Mouse (Mus musculus): ENCODE measurements around the gene Sirt7. TPM values are rescaled to one million over a fixed set of nuclear protein-coding genes. Genes with fewer than 3 reads are reported as not detected.

Sirt7 gene
- polyA plus RNA-seq, 1 experiment = 107 TPM

DNA sequence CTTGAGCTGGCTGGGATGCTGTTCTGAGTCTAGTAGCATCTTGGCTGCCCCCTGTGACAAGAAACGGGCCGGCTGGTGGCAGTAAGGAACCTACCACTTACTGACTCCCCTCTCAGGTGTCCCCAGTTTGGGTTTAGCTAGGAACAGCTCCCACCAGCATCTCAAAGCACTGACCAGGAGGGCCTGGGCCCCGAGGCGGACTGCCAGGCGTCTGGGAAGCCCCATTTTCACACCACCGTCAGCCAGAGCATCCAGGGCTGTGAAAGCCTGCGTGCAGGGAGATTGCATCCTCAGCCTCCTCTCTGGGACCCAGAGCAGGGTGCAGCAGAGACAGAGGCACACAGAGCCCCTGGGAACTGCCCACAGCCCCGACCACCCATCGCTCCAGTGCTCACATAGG, 16.2 kb upstream of the Sirt7 start:
- DNase-seq (ENCODE audit: low spot score) = no peak

DNA sequence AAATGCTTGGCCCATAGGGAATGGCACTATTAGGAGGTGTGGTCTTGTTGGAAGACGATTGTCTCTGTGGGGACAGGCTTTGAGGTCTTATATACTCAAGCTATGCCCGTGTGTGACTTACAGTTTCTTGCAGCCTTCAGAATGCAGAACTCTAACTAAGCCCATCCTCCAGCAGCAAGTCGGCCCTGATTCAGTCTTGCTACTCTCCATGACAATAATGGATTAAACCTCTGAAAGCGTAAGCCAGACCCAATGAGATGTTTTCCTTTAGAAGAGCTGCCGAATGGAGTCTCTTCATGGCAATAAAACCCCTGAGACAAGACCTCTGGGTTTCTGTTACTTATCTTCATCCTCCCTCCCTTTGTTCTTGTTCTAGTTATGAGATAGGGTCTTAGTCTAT, 9.8 kb upstream of the Sirt7 start:
- no peak for DNase-seq (ENCODE audit: low spot score)

DNA sequence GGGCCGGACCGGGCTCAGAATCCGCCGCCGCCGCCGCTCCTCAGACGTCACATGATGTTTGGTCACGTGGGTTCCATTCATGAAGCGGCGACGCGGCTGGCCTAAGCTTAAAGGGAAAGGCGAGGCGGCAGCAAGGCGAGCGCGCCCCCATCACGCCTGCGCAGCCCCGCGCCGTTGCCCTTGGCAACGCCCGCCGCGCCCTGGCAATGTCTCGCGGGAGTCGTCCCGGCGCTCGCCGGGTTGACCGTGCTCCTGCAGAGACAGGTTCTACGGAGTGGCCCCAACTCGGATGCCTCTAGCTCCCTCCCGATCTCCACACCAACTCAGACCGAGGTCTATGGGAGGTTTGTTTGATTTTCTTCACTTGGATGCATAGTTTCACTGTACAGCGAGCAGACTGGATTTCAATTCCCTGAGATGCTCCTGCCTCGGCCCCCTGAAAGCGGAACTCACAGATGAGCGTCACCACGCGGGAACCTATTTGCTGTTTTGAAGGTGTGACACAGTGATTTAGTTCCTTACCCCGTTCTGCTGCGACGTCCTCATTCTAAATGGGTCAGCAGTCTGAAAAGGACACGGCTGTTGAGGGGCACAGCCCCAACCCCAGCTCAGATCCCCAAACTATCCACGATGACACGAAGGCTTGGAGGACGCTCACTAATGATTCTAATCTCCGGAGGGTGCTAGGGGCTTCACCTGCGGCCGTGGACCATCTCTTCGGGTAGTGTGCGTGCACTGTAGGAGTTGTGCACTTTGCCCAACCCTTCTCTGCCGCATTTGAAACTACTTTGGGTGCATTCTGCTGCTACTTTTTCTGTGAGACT, 8.7 kb upstream of the Sirt7 start, which contains the start of gene Mafg:
TSS of gene Mafg (minus strand) at position 81 of the 824 bp plus-strand sequence.
- peak; percentile 80 for DNase-seq (ENCODE audit: low spot score)

- DNase-seq (ENCODE audit: low spot score) = peak; percentile 72
Observed at GRCm38 (mm10) chr11:120632559-120633519, 7.8 kb upstream of the Sirt7 start.

DNA sequence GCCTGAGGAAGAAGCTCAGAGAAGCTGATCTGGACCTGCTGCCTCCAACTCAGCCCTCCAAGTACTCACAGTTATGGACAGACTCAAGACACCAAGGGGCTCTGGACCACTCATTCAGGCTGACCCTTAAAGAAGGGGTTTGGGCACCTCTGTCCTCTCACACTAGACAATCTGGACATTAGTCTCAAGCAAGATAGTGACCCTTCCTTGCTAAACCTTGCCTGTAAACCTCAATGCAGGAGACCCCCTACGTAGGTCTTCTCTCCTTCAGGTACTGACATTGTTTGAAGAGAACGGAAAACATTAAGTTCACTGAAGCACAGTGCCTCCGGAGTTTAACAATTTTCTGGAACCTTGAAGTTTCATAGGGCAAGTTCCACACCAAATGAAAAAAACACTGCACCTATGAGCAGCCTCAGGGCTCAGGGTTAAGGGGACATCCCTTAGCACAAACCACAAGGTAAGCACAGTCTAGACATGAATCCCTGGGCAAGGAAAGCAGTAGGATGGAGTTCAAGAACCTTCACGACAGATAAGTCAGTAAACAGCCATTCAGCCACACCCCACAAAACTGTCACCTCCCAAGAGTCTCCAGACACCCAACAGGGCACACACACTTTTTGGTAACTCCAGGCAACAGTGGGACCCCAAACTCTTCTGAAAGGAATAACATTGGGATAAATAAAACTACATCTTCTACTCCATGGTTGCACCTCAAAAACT, 6.8 kb upstream of the Sirt7 start:
- no peak for DNase-seq (ENCODE audit: low spot score)

DNA sequence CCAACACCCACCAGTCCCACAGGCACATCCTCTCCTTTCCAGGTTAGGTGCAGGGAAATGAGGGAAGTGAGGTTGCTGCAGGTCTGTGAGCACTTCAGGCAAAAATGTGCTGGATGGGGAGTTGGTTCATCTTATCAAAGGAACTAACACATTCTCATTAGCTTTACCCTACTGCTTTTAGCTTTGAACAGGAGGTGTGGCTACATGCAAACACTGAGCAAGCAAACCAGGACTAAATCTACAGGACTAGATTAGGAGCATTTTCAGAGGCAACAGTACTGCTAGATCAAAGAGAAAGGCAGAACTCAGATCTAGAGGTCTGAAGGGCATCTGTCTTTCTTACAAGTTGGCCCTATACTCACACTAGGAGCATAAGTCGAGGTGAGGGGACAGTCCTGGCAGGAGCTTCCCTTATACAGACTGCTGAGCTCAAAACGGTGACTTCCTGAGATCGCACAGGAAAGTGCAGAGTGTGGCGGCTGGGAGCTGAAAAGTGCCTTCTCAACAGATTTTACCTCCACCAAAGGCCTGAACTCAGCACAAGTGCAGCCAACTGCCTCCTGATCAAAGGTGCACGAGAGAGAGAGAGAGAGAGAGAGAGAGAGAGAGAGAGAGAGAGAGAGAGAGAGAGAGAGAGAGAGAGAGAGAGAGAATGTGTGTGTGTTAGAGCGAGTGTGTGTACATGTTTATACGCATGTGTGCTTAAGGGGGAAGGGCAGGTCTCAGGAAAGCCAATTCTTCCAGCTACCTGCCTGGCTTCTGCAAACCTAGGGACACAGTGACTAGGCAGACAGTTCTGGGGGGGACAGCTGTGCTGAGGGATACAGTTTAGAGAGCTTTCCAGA, 6.1 kb upstream of the Sirt7 start:
- no peak for DNase-seq (ENCODE audit: low spot score)

- no peak for DNase-seq (ENCODE audit: low spot score)
Observed at GRCm38 (mm10) chr11:120630401-120630871, 5.4 kb upstream of the Sirt7 start.

- DNase-seq (ENCODE audit: low spot score) = no peak
Observed at GRCm38 (mm10) chr11:120629911-120630310, 4.9 kb upstream of the Sirt7 start.

- DNase-seq (ENCODE audit: low spot score) = no peak
Observed at GRCm38 (mm10) chr11:120629341-120629730, 4.3 kb upstream of the Sirt7 start.

DNA sequence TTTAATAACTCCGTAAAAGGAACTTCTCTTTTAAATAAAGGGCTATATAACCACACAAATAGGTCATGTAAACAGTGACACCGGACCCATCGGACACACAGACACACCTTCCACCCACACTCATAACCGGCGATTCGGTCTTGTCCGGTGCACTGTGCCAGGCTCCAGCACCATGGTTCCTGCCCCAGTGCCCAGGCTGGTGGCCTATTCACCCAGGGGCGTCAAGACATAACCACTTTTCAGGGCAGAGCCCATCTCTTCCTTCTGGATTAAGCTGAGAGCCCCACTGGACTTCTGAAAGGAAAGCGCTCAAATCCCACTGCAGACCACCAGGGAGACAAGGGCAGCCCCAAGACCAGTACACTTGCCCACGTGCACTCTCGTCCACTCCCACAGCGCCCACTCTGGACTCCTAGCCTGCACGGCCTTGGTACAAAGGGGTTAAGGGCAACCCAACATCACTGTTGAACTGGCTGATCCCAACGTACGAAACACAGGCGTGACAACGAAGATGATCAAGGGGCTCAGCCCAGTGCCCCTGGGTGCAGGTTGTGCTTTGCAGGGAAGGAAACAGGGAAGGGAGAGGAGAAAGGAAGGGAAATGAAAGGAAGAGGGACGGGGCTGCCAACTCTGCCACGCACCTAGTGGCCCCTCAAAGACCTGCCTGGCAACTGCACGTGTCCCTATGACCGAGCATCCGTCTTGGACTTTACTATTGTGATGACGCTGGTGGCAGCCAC, 3.7 kb upstream of the Sirt7 start:
- DNase-seq (ENCODE audit: low spot score) = no peak

DNA sequence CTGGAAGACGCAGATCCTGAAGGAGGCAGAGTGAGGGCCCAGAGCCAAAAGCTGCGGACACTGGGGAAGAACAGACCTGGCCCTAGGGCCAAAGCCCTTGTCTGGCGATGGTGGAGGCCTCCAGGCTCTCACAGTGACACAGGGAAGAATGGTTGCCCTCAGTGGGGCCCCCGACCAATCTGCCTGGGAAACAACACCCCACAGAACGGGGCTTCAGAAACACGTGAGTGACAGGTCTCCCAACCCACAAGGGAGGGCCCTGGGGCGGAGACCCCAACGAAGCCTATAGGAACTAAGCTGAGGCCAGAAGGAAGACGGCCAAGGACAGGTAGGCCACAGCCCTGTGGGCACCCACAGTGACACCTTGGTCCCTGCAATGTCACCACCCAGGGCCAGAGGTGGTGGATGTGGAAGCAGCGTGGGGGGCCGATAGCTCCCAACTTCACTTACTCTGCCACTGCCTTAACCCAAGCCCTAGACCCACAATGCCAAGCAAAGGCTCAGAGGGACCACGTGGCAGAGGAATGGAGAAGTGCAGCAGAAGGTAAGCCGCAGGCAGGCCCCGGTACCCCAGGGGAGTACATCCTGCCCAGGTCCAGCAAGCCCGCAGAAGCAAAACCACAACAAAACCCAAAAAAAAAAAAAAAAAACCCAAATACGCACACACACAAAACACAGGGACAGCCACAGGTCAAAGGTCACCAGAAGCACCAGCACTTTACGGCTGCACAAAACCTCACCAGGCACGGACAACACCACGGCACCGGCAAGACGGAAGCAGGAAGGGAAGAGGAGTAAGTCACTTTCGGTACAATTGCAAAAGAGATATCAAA, 2.6 kb upstream of the Sirt7 start:
- peak; percentile 20 for DNase-seq (ENCODE audit: low spot score)

DNA sequence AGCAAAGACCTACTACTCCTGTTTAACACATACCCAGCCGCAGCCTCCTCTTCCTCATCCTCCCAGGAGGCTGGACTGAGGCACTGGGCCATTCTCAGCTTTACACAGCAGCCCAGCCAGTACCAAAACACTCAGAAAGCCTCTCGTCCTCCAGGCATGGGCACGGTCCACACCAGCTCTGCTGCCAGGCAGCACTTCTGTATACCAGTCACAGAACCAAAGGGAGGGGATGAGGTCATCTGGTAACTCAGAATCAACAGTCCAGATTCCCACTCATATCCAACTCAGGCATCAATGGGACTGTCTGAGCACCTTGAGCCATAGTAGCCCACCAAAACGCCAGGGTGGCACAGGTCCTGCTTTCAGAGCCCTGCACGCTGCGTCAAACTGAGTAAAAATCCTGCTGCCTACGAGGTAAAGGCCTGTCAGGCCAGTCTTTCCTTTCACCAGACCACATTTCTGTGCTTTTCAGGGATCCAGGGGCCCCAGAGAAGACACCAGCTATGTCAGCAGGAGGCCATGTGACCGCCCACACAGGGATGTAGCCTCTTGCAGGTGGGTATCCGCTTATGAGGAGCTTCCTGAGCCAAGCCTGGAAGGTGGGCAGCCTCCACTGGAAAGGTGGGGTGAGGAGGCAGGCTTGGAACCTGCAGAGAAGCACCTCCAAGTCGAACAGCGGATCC, 1.9 kb upstream of the Sirt7 start:
- no peak for DNase-seq (ENCODE audit: low spot score)

DNA sequence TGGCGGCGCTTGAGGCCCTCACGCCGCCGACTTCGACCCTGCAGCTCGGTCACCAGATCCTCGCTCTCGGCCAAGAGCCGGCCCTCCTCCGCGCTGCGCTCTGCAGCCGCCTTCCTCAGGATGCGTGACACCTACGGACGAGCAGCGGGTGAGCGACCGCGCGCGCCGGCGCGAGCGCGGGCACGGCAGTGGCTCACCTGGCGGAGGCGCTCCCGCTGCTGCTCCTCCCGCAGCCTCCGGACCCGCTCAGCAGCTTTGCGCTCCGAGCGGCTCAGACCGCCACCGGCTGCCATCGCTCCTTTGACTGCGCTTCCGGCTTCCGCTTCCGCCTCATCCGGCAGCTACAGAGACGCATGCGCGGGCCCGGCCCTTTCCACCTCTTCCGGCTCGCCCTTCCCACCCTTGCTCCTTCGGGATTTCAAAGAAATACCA, 344 bp downstream of the Sirt7 start:
- DNase-seq (ENCODE audit: low spot score) = peak; percentile 70

DNA sequence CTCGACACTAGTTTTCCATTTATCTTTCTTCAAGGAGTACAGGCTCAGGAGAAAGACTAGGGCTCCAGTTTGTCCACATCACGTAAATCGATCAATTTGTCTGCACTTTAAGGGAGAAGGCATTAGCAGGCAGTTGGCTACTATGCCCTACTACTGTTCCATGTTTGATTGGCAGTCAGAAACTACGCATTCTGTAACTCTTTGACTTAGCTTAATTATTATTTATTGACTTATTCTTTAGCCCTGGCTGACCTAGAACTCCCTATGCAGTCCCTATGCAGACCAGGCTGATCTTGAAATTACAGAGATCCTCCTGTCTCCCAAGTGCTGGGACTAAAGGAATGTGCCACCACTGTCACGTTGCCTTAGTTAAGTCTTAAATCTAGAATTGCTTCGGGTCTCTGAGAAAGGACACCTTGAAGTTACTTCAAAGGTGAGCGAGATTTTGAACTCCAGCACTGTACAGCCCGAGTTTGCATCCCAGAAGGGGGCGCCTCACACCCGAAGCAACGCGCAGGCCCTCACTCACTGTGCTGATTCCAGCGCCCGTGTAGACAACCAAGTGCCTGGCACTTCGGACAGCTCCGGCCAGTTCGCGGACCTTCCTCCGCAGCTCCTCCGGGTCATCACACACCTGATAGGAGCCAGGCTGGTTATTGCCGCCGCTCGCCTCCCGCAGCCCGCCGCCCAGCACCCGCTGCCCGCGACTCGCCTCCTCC, 920 bp downstream of the Sirt7 start:
- no peak for DNase-seq (ENCODE audit: low spot score)

DNA sequence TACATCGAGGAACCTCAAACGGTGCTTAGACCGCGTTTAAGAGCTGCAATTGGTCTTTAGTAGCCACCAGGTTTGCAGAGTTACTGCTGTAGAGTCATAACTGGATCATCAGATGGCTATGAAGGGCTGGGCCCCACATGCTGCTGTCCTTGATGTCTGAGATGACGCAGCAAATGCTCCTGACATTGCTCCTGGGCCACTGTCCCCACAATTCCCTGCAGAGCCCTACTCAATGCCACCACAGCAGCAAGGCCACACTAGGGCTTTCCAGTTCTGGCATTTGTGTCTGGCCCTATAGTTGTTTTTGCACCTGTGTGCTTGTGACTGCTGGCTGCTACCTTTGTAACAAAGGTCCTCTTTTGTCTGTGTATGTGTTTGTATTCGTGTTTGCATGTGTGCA, 2.2 kb downstream of the Sirt7 start:
- no peak for DNase-seq (ENCODE audit: low spot score)

- DNase-seq (ENCODE audit: low spot score) = peak; percentile 20
Observed at GRCm38 (mm10) chr11:120620195-120620594, 4.8 kb downstream of the Sirt7 start.

GRCm38 (mm10) chr11:120618619-120619535, 6.2 kb downstream of the Sirt7 start:
- DNase-seq (ENCODE audit: low spot score) = no peak
